Mouse (Mus musculus): ENCODE measurements around the gene BC048403. TPM values are rescaled to one million over a fixed set of nuclear protein-coding genes. Genes with fewer than 3 reads are reported as not detected.

Gene BC048403
- 7.3 to 9.6 TPM (median 8.3 TPM) in 4 replicates for total RNA-seq (2023; ENCODE audit: inconsistent age)

GRCm38 (mm10) chr10:121739548-121740505 lies at the start of gene BC048403:
Gene BC048403 (plus strand): TSS chr10:121739937.

Other genes starting within 250 kb of the BC048403 start
- gene Tbk1, start 153.2 kb upstream of the BC048403 start, total RNA-seq (2023; ENCODE audit: inconsistent age) = 75.6 to 98.1 TPM (median 91.9 TPM) in 4 replicates
- 34.1 to 40.7 TPM (median 36.8 TPM) in 4 replicates for gene Xpot, start 113.6 kb upstream of the BC048403 start, total RNA-seq (2023; ENCODE audit: inconsistent age)
- gene D930020B18Rik, start 98.3 kb upstream of the BC048403 start, total RNA-seq (2023; ENCODE audit: inconsistent age) = not detected in 4 replicates